Mouse (Mus musculus) olfactory bulb, adult 2 months (tissue): ENCODE measurements around the gene Tmem107. TPM values are rescaled to one million over a fixed set of nuclear protein-coding genes. Genes with fewer than 3 reads are reported as not detected.
A peak's percentile ranks its signal among the peaks of the same experiment; 100 is the strongest.

Experiments
- H3K27ac ChIP-seq: fragments of 200-500 bp; 2 replicates; pipeline ENCODE4 v1.5.1; 2012; ENCODE audit warnings: low read depth, low read length; ENCODE audit not compliant: insufficient read depth
- H3K4me1 ChIP-seq: fragments of 200-500 bp; 2 replicates; pipeline ENCODE4 v1.6.1; 2012; ENCODE audit warnings: low read length; ENCODE audit not compliant: control insufficient read depth, insufficient read depth
- H3K4me3 ChIP-seq: fragments of 200-500 bp; 2 replicates; pipeline ENCODE4 v1.5.1; 2012; ENCODE audit warnings: mild to moderate bottlenecking, low read depth, low read length, moderate library complexity; ENCODE audit not compliant: insufficient read depth
- CTCF ChIP-seq: fragments of 200-500 bp; IDR thresholded peaks from 2 replicates; pipeline ENCODE4 v1.5.1; 2012; ENCODE audit warnings: low read depth, mild to moderate bottlenecking, low read length, moderate library complexity; ENCODE audit not compliant: insufficient read depth
- POLR2A ChIP-seq: fragments of 200-500 bp; IDR thresholded peaks from 2 replicates; pipeline ENCODE4 v1.6.1; 2012; ENCODE audit warnings: mild to moderate bottlenecking, low read depth, low read length, moderate library complexity; ENCODE audit not compliant: insufficient read depth
- WGBS: fragments of 180-500 bp; shearing (Covaris S2); methylation state at CpG from one replicate; pipeline ENCODE4 v1.1.7; 2018; 5-methylcytosine and 5-hydroxymethylcytosine counted together
- polyA plus RNA-seq: library from polyadenylated mRNA; stranded (reverse); fragments of >200 nt; gene quantifications from 2 replicates; pipeline ENCODE4 v1.2.4, GENCODE M21; 2012; ENCODE audit warnings: low replicate concordance; ENCODE audit not compliant: missing spikeins, insufficient read depth, insufficient read length

The Tmem107 gene
- polyA plus RNA-seq, 1 experiment = not detected

DNA sequence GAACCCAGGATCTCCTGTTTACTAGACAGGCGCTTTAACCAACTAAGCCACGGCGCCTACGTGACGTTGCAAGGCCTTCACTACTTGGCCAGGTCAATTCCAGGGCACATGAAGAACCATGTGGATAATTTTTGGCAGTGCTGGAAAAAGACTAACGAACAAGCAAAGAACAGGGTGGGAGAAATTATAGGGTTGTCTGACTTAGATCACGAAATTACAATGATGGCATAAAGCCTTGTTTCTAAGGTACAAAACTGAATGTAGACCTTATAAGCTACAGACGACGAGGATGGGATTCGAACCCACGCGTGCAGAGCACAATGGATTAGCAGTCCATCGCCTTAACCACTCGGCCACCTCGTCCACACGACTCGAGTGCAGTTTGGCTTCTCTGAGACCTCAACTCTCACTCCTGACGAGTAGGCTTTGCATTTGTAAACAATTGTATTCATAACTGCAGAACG lies 7.8 kb upstream of the Tmem107 start:
- H3K4me1 ChIP-seq = peaks cover 25% of the 10 kb centered on the region
- H3K27ac ChIP-seq = peak overlapping the region; percentile 76
- peak overlapping the region; percentile 44 for H3K4me3 ChIP-seq
- under 1% methylated on average over 19 of the region's 19 CpGs for WGBS
- TF ChIP-seq POLR2A (no peak), CTCF (no peak)

DNA sequence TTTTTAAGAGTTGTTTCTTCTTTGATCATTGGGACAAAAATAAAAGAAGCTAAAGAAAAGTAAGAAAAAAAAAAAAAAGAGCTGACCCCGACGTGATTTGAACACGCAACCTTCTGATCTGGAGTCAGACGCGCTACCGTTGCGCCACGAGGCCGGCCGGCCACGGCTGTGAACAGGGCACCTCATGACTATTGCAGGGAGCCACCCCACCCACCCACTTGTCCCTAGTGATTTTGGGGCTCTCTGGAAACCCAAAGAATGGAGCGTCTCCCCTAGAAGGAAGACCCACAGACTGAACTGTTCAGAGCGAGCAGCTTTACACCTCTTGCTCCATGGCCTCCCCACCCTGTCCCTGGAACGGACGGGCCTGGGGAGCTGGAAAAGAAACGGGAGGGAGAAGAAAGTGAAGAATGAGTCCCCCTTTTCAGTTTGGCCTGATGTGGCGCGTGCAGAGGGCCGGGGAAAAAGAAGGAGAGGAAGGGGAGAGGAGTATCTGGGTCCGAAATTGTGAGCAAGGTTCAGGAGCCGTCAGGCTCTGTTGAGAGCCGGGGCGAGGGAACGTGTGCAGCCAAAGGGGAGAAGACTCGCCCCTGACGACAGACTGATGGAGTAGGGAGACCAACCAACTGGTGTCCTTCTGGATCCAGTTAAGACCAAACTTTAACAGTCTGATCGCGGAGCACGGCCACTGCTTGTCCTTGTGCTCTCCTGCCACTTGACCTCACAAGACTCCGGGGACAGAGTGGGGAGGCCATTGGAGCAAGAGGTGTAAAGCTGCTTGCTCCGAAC lies 7.0 kb upstream of the Tmem107 start:
- TF ChIP-seq POLR2A (peak; percentile 48; the same call in 1 of the 2 replicates), CTCF (no peak)
- WGBS = under 1% methylated on average over 31 of the region's 31 CpGs
- Histone ChIP-seq H3K27ac (peak overlapping the region; percentile 23; the same call in 1 of the 2 replicates), H3K4me3 (peak overlapping the region; percentile 65), H3K4me1 (peaks cover 25% of the 10 kb centered on the region)

DNA sequence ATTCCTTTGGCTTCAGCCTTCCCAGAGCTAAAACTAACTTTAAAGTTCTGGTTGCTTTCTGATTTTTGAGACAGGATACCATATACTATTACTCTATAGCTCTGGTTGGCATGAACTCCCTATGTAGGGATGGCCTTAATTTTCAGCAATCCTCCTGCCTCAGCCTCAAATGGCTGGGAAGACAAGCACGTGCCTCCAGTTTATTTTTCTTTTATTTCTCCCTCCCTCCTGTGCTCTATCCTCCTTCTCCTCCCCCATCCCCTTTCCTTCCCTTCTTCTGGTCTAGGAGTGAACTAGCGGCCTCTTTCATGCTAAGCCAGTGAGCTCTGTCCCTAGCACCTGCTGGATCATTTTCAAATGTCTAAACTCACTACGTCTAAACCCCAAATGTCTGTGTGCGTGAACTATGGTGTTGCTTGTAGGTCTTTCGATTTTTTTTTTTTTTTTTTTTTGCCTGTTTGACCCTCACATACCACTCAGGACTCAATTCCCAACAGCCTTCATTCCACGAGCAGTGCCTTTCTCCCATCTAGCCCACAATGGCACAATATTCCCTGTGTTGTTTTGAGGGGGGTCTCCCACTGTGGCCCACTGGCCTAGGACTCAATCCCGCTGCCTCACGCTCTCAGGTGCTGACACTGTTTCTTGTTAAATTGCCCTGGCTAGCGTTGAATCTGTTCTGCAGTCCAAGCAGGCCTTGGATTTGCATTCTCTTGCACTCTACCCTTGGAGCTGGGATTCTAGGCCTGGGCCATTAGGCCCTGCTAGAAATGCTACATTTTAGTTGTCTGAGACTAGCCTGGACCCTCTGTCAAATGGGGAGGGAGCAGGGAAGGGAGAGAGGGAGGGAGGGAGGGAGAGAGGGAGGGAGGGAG lies 6.1 kb upstream of the Tmem107 start:
- Histone ChIP-seq H3K4me1 (peaks cover 25% of the 10 kb centered on the region), H3K4me3 (peak overlapping the region; percentile 65), H3K27ac (no peak overlapping the region; the same call in 1 of the 2 replicates)
- WGBS = 69% methylated on average over 9 of the region's 9 CpGs
- TF ChIP-seq POLR2A (no peak), CTCF (no peak)

DNA sequence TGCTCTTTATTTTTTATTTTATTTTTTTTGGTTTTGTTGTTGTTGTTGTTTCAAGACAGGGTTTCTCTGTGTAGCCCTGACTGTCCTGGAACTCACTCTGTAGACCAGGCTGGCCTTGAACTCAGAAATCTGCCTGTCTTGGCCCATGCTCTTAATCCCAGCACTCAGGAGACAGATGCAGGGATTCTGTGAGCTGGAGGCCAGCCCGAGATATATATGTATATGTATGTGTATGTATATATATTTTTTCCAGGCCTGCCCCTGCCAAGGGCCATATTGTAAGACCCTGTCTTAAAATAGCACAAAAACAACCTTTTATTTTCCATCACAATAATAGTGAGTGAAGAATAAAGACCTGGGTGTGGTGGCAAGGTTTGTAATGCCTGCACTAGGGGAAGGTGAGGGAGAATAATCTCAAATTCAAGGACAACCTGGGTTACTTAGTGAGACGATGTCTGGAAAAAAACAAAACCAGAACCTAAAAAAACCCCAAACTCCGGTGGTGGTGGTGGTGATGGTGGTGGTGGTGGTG lies 5.1 kb upstream of the Tmem107 start:
- H3K27ac ChIP-seq = no peak overlapping the region
- H3K4me3 ChIP-seq = no peak overlapping the region
- TF ChIP-seq POLR2A (no peak), CTCF (no peak)
- peaks cover 28% of the 10 kb centered on the region for H3K4me1 ChIP-seq
- WGBS = 69% methylated on average over 3 of the region's 3 CpGs

DNA sequence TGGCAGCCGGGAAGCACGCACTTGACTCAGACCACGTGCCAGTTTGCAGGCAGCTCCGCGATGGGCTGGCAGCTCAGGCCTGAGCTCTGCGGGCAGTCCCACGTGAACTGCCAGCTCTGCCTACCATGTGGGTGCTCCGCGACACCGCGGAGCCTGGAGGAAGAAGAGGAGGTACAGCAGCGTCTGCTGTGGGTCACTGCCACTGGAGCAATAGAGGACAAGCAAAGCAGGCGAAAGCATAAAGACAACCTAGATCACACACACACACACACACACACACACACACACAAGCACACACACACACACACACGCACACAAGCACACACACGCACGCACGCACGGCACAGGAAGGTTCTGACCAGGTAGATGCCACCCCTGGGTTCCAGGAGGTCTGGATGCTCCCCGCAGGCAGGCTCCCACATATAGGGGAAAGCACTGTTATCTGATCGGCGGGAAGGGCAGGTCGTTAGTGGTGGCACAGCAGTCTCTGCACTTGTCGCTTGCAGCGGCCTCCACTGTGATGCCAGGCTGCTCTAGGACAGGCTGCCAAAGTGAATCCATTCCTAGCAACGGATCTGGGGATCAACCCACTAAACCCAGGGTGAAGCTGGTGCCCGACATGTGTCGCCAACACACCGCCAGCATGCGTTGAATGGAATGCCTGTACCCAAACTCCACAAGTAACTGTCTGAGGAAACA lies 4.3 kb upstream of the Tmem107 start:
- 1% methylated on average over 29 of the region's 29 CpGs for WGBS
- Histone ChIP-seq H3K4me3 (peak overlapping the region; percentile 42), H3K27ac (peak overlapping the region; percentile 13; the same call in 1 of the 2 replicates), H3K4me1 (peaks cover 26% of the 10 kb centered on the region)
- TF ChIP-seq POLR2A (no peak), CTCF (no peak)

DNA sequence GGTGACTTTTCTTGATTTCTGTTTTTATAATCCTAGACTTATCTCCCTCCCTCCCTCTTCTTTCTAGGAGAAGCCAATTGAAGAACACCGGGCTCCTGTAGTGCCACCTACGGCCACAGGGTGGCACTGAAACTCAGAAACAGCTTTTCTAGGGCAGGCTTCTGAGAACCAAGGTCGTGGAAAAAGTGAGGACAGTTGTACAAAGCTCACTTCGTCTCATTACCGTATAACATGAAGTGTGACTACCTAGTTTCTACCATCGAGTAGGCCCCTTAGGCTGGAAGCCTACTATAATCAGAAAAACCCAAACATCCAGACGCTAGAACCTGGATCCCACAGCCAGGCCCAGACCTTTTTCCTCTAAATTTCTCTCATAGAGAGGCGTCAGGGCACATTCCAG lies 3.6 kb upstream of the Tmem107 start:
- H3K27ac ChIP-seq = peak overlapping the region; percentile 33; the same call in 1 of the 2 replicates
- H3K4me3 ChIP-seq = no peak overlapping the region
- WGBS = 9% methylated on average over 8 of the region's 8 CpGs
- H3K4me1 ChIP-seq = peaks cover 23% of the 10 kb centered on the region
- TF ChIP-seq POLR2A (no peak), CTCF (no peak)

DNA sequence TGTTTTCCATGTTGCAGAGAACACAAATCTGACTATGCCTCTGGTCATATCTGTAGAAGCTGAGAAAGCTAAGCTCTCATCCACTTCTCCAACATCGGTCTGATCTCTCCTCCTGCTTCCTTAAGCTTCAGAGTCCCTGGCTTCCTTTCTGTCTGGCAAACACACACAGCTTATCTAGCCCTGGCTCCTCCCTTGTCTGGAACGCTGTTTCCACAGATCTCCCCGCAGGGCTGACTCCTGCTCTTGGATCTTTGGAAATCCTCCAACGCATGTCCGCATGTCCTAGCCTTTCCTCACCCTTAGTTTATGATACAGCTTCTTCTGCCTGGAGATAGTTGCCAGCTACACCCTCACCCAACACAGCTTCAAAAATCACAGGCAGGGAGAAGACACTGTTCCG lies 3.0 kb upstream of the Tmem107 start:
- 49% methylated on average over 6 of the region's 6 CpGs for WGBS
- peak overlapping the region; percentile 46; the same call in 1 of the 2 replicates for H3K27ac ChIP-seq
- TF ChIP-seq POLR2A (no peak), CTCF (no peak)

DNA sequence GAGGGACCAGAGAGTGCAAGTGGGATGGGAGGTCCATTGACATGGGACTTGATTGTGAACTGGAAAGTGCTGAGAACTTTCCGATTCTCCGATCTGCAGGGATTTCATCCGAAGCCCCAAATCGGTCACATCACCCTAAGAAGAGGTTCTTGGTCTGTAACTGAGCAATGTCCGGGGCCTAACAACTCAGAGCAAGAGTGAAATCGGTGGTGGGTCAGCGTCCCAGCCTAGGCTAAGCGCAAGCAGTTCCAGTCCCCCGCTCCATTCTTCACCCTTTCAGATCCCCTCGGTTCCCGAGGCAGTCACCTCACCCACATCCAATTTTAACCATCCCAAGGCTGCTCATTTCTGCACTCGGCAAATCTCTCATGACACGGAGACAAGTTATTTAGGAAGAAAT lies 513 bp upstream of the Tmem107 start:
- WGBS = under 1% methylated on average over 13 of the region's 13 CpGs

More for the DNA sequence above, 3.0 kb upstream of the Tmem107 start:
- Histone ChIP-seq H3K4me1 (peaks cover 28% of the 10 kb centered on the region), H3K4me3 (no peak overlapping the region)

More for the DNA sequence above, 513 bp upstream of the Tmem107 start:
- Histone ChIP-seq H3K4me3 (peak overlapping the region; percentile 52), H3K27ac (peak overlapping the region; percentile 92), H3K4me1 (peaks cover 32% of the 10 kb centered on the region)
- no peak for TF ChIP-seq POLR2A
- no peak for TF ChIP-seq CTCF
